Mouse (Mus musculus): ENCODE measurements at regions not wholly inside any gene's neighbourhood (a gene's known extent, or its start where the extent isn't known, plus 50 kb on each side); places are given as distances from the start of the nearest gene placed in this dataset.

- 82% methylated on average over 3 of the region's 3 CpGs for WGBS
- Histone ChIP-seq H3K36me3 (ENCODE audit: control insufficient read depth, insufficient read depth, low read length) (no peaks in the 10 kb centered on the region), H3K4me3 (ENCODE audit: low read length) (no peak overlapping the region), H3K4me1 (ENCODE audit: control insufficient read depth, insufficient read depth, low read length) (no peaks in the 10 kb centered on the region), H3K4me2 (replicated peaks; ENCODE audit: low read depth, low read length) (no peak overlapping the region), H3K9me3 (ENCODE audit: control insufficient read depth, low read length) (no peaks in the 10 kb centered on the region), H3K27ac (ENCODE audit: low read depth, low read length) (no peak overlapping the region), H3K9ac (ENCODE audit: low read depth, low read length) (no peak overlapping the region), H3K27me3 (ENCODE audit: control insufficient read depth, insufficient read depth, low read length) (no peaks in the 10 kb centered on the region)
- no peak for ATAC-seq (ENCODE audit: low FRiP score, low TSS enrichment)
These were observed 304.4 kb upstream of the Btbd3 start for GRCm38 (mm10) chr2:137951942-137952341.

GRCm38 (mm10) chr2:137950931-137951330 lies 305.4 kb upstream of the Btbd3 start:
- Histone ChIP-seq H3K27ac (ENCODE audit: low read depth, low read length) (no peak overlapping the region), H3K27me3 (ENCODE audit: control insufficient read depth, insufficient read depth, low read length) (no peaks in the 10 kb centered on the region), H3K4me2 (replicated peaks; ENCODE audit: low read depth, low read length) (no peak overlapping the region), H3K4me1 (ENCODE audit: control insufficient read depth, insufficient read depth, low read length) (no peaks in the 10 kb centered on the region), H3K36me3 (ENCODE audit: control insufficient read depth, insufficient read depth, low read length) (no peaks in the 10 kb centered on the region), H3K9ac (ENCODE audit: low read depth, low read length) (no peak overlapping the region), H3K4me3 (ENCODE audit: low read length) (no peak overlapping the region), H3K9me3 (ENCODE audit: control insufficient read depth, low read length) (no peaks in the 10 kb centered on the region)
- no peak for ATAC-seq (ENCODE audit: low FRiP score, low TSS enrichment)

GRCm38 (mm10) chr2:137942753-137943152 lies 313.6 kb upstream of the Btbd3 start:
- ATAC-seq (ENCODE audit: low FRiP score, low TSS enrichment) = no peak; the same call in 1 of the 2 replicates
- WGBS = 7% methylated on average over 7 of the region's 7 CpGs

GRCm38 (mm10) chr2:137939591-137939990 lies 316.8 kb upstream of the Btbd3 start:
- Histone ChIP-seq H3K27ac (ENCODE audit: low read depth, low read length) (no peak overlapping the region), H3K36me3 (ENCODE audit: control insufficient read depth, insufficient read depth, low read length) (no peaks in the 10 kb centered on the region), H3K4me1 (ENCODE audit: control insufficient read depth, insufficient read depth, low read length) (no peaks in the 10 kb centered on the region), H3K4me3 (ENCODE audit: low read length) (no peak overlapping the region), H3K9ac (ENCODE audit: low read depth, low read length) (no peak overlapping the region), H3K9me3 (ENCODE audit: control insufficient read depth, low read length) (no peaks in the 10 kb centered on the region), H3K4me2 (replicated peaks; ENCODE audit: low read depth, low read length) (no peak overlapping the region), H3K27me3 (ENCODE audit: control insufficient read depth, insufficient read depth, low read length) (no peaks in the 10 kb centered on the region)
- WGBS = 80% methylated on average over 3 of the region's 3 CpGs
- ATAC-seq (ENCODE audit: low FRiP score, low TSS enrichment) = no peak

More at GRCm38 (mm10) chr2:137942753-137943152, 313.6 kb upstream of the Btbd3 start:
- H3K27me3 ChIP-seq (ENCODE audit: control insufficient read depth, insufficient read depth, low read length) = no peaks in the 10 kb centered on the region
- H3K4me2 ChIP-seq (replicated peaks; ENCODE audit: low read depth, low read length) = no peak overlapping the region
- no peaks in the 10 kb centered on the region for H3K36me3 ChIP-seq (ENCODE audit: control insufficient read depth, insufficient read depth, low read length)
- H3K9me3 ChIP-seq (ENCODE audit: control insufficient read depth, low read length) = no peaks in the 10 kb centered on the region
- H3K4me1 ChIP-seq (ENCODE audit: control insufficient read depth, insufficient read depth, low read length) = no peaks in the 10 kb centered on the region
- H3K9ac ChIP-seq (ENCODE audit: low read depth, low read length) = no peak overlapping the region
- H3K27ac ChIP-seq (ENCODE audit: low read depth, low read length) = no peak overlapping the region
- H3K4me3 ChIP-seq (ENCODE audit: low read length) = no peak overlapping the region

- H3K9ac ChIP-seq (ENCODE audit: low read depth, low read length) = no peak overlapping the region
- H3K4me2 ChIP-seq (replicated peaks; ENCODE audit: low read depth, low read length) = no peak overlapping the region
- H3K4me3 ChIP-seq (ENCODE audit: low read length) = no peak overlapping the region
- H3K27ac ChIP-seq (ENCODE audit: low read depth, low read length) = no peak overlapping the region
- 76% methylated on average over 7 of the region's 7 CpGs for WGBS
- no peak for ATAC-seq (ENCODE audit: low FRiP score, low TSS enrichment)
- no peaks in the 10 kb centered on the region for H3K36me3 ChIP-seq (ENCODE audit: control insufficient read depth, insufficient read depth, low read length)
- no peaks in the 10 kb centered on the region for H3K4me1 ChIP-seq (ENCODE audit: control insufficient read depth, insufficient read depth, low read length)
- no peaks in the 10 kb centered on the region for H3K9me3 ChIP-seq (ENCODE audit: control insufficient read depth, low read length)
- no peaks in the 10 kb centered on the region for H3K27me3 ChIP-seq (ENCODE audit: control insufficient read depth, insufficient read depth, low read length)
These were observed 317.4 kb upstream of the Btbd3 start for GRCm38 (mm10) chr2:137938831-137939480.

GRCm38 (mm10) chr2:137936613-137937012 lies 319.8 kb upstream of the Btbd3 start:
- H3K4me1 ChIP-seq (ENCODE audit: control insufficient read depth, insufficient read depth, low read length) = no peaks in the 10 kb centered on the region
- no peak overlapping the region for H3K9ac ChIP-seq (ENCODE audit: low read depth, low read length)
- no peak for ATAC-seq (ENCODE audit: low FRiP score, low TSS enrichment)
- H3K4me2 ChIP-seq (replicated peaks; ENCODE audit: low read depth, low read length) = no peak overlapping the region
- H3K4me3 ChIP-seq (ENCODE audit: low read length) = no peak overlapping the region
- H3K9me3 ChIP-seq (ENCODE audit: control insufficient read depth, low read length) = no peaks in the 10 kb centered on the region
- no peaks in the 10 kb centered on the region for H3K27me3 ChIP-seq (ENCODE audit: control insufficient read depth, insufficient read depth, low read length)
- H3K27ac ChIP-seq (ENCODE audit: low read depth, low read length) = no peak overlapping the region
- 78% methylated on average over 2 of the region's 2 CpGs for WGBS
- no peaks in the 10 kb centered on the region for H3K36me3 ChIP-seq (ENCODE audit: control insufficient read depth, insufficient read depth, low read length)

- Histone ChIP-seq H3K4me3 (ENCODE audit: low read length) (no peak overlapping the region), H3K27me3 (ENCODE audit: control insufficient read depth, insufficient read depth, low read length) (no peaks in the 10 kb centered on the region), H3K4me2 (replicated peaks; ENCODE audit: low read depth, low read length) (no peak overlapping the region), H3K27ac (ENCODE audit: low read depth, low read length) (no peak overlapping the region), H3K4me1 (ENCODE audit: control insufficient read depth, insufficient read depth, low read length) (no peaks in the 10 kb centered on the region), H3K36me3 (ENCODE audit: control insufficient read depth, insufficient read depth, low read length) (no peaks in the 10 kb centered on the region), H3K9me3 (ENCODE audit: control insufficient read depth, low read length) (no peaks in the 10 kb centered on the region), H3K9ac (ENCODE audit: low read depth, low read length) (no peak overlapping the region)
- no peak for ATAC-seq (ENCODE audit: low FRiP score, low TSS enrichment)
- 86% methylated on average over 2 of the region's 2 CpGs for WGBS
These were observed 323.4 kb upstream of the Btbd3 start for GRCm38 (mm10) chr2:137932931-137933330.

- H3K4me1 ChIP-seq (ENCODE audit: control insufficient read depth, insufficient read depth, low read length) = no peaks in the 10 kb centered on the region
- no peaks in the 10 kb centered on the region for H3K27me3 ChIP-seq (ENCODE audit: control insufficient read depth, insufficient read depth, low read length)
- H3K4me2 ChIP-seq (replicated peaks; ENCODE audit: low read depth, low read length) = no peak overlapping the region
- no peak overlapping the region for H3K27ac ChIP-seq (ENCODE audit: low read depth, low read length)
- no peak overlapping the region for H3K4me3 ChIP-seq (ENCODE audit: low read length)
- no peak overlapping the region for H3K9ac ChIP-seq (ENCODE audit: low read depth, low read length)
- ATAC-seq (ENCODE audit: low FRiP score, low TSS enrichment) = no peak
- no peaks in the 10 kb centered on the region for H3K36me3 ChIP-seq (ENCODE audit: control insufficient read depth, insufficient read depth, low read length)
- no peaks in the 10 kb centered on the region for H3K9me3 ChIP-seq (ENCODE audit: control insufficient read depth, low read length)
- 83% methylated on average over 4 of the region's 4 CpGs for WGBS
These were observed 323.9 kb upstream of the Btbd3 start for GRCm38 (mm10) chr2:137932488-137932887.

GRCm38 (mm10) chr2:137925488-137925887 lies 330.9 kb upstream of the Btbd3 start:
- Histone ChIP-seq H3K4me1 (ENCODE audit: control insufficient read depth, insufficient read depth, low read length) (no peaks in the 10 kb centered on the region), H3K4me2 (replicated peaks; ENCODE audit: low read depth, low read length) (no peak overlapping the region), H3K36me3 (ENCODE audit: control insufficient read depth, insufficient read depth, low read length) (no peaks in the 10 kb centered on the region), H3K9ac (ENCODE audit: low read depth, low read length) (no peak overlapping the region), H3K9me3 (ENCODE audit: control insufficient read depth, low read length) (no peaks in the 10 kb centered on the region), H3K4me3 (ENCODE audit: low read length) (no peak overlapping the region), H3K27me3 (ENCODE audit: control insufficient read depth, insufficient read depth, low read length) (no peaks in the 10 kb centered on the region), H3K27ac (ENCODE audit: low read depth, low read length) (no peak overlapping the region)
- no peak for ATAC-seq (ENCODE audit: low FRiP score, low TSS enrichment)
- 76% methylated on average over 5 of the region's 5 CpGs for WGBS

Data from kidney, embryonic 14.5 days (tissue).